22 mouse cellular contexts compared by ENCODE assay signal in the genomic region with DNA sequence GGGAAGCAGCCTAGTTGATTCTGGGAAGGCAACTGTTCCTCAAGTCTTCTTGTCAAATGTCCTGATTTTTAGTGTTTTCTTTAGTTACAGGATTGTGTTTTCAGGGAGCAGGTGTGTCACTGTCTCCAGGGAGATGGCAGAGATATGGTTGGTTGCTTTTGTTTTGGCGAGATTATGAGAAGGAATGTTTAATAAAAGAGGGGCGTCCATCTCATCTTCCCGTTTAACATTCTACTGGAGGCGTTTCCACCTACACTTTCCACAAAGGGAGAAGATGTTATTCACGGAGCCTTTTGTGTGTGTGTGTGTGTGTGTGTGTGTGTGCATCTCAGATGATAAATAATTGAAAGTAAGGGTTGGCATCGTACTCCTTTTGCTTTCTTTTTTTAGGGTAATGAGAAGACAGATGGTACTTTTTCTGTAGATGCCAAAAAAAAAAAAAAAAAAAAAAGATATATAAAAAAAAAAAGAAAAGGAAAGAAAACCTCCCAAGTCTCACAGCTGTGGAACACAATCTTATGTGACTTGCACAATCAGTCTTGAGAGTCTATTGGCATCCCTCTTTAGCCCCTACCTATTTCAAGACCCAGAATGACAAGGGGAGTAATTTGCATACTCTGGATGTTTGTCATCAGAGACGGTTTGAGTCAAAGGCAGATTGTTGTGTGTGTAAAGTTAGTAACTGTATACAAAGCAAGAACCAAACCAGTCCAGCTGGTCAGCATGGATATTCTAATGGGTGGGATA.
DNase-seq lines count a peak whose midpoint lies in the region; TF ChIP-seq lines count a peak whose summit lies in the region.
"Had no signal": no experiment of that assay in that cellular context is flagged by ENCODE, and none has a peak within 500 bp of the region (broad histone marks: within the 10 kb centered on the region; RNA-seq: fewer than 3 reads in every experiment).

No protein-coding gene starts in this region.

- peak overlapping the region; percentile 11; the same call in 1 of the 2 replicates for H3K4me3 ChIP-seq in layer of hippocampus, adult 2 months
- H3K4me3 ChIP-seq: embryonic facial prominence, embryonic 12.5 days; erythroblast, embryonic 14.5 days; heart, embryonic 15.5 days; limb, embryonic 13.5 days; liver, embryonic 13.5 days; neural tube, embryonic 13.5 days; stomach, embryonic 15.5 days had no signal

- H3K27ac ChIP-seq in layer of hippocampus, adult 2 months: peak overlapping the region; percentile 79
- H3K27ac ChIP-seq: embryonic facial prominence, embryonic 12.5 days; heart, embryonic 15.5 days; limb, embryonic 13.5 days; liver, embryonic 13.5 days; neural tube, embryonic 13.5 days; stomach, embryonic 15.5 days had no signal

- no peak for TF ChIP-seq CTCF in layer of hippocampus, adult 2 months (conservative IDR thresholded peaks at IDR 0.05)

- peak; percentile 22 for DNase-seq in cerebellum, adult 9-11 months
- no peak for DNase-seq in cerebellum, adult 11-12 months
- peak in 1 of 2 experiments; percentile 14 for DNase-seq in layer of hippocampus, adult 2 months (ENCODE audit: low spot score in 2 of 2)
- DNase-seq in layer of hippocampus, adult 11-12 months (ENCODE audit: low spot score): no peak
- DNase-seq in right cerebral cortex, postnatal 10 days (ENCODE audit: low spot score in 2 of 2): peak; percentile 44 to 62
- DNase-seq in right cerebral cortex, postnatal 14 days: no peak
- DNase-seq in urinary bladder, adult 2 months (ENCODE audit: low spot score): no peak
- no peak for DNase-seq in spleen, postnatal 36 days (ENCODE audit: low spot score in 2 of 2)
- DNase-seq: adrenal gland, postnatal 25 days; gastrocnemius, postnatal 25 days; kidney, adult 2 months; kidney, postnatal 10 days; liver, embryonic 13.5 days; lung, embryonic 14.5 days; lung, postnatal 4 days; spleen, adult 18-20 months had no signal

Comparison
In these comparisons a context has a peak if more than half of its experiments do, and no peak if none do; other contexts are left out.
1. DNase-seq: peak in cerebellum, adult 9-11 months (single experiment) and right cerebral cortex, postnatal 10 days (2 of 2); none in cerebellum, adult 11-12 months (single experiment), layer of hippocampus, adult 11-12 months (single experiment), right cerebral cortex, postnatal 14 days (single experiment), urinary bladder, adult 2 months (single experiment) and spleen, postnatal 36 days (0 of 2).